Mouse (Mus musculus) adrenal gland, adult 2 months (tissue): Measurements from ENCODE around the gene Arl4a. TPM values are rescaled to one million over a fixed set of nuclear protein-coding genes. Genes with fewer than 3 reads are reported as not detected.

Experiments
- DNase-seq: peaks from one replicate; pipeline ENCODE4 v3.0.0; 2021
- polyA plus RNA-seq: library from polyadenylated mRNA; depleted of rRNA; stranded (reverse); fragments of >200 nt; gene quantifications from 2 replicates; pipeline ENCODE4 v1.2.3, GENCODE M21; 2012; rRNA removed
- total RNA-seq, 2 experiments: library from RNA; stranded (reverse); gene quantifications; 2 replicates each; pipeline ENCODE4 v1.2.3; 2021

Gene Arl4a
- total and polyA plus RNA-seq, 3 experiments: 9.9 to 99.1 (median 91.3) TPM

DNA sequence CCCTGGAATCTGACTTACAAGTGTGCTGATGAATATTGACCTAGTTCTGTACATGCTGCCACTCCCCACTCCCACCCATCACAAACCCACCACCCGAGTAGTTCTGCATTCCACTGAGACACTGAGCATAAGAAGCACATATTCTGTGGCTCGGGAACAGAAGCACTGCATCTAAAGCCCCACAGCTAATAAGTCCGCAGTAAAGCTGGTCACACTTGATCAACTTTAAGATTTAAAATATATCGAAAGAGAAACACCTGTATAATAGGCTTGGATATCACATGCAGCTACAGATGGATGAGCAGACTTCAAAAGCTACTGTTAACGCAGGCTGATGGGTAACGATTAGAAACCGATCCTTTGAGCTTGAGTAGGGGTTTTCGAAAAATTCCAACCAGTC is 78.7 kb downstream of the Arl4a start:
- DNase-seq: no peak

DNA sequence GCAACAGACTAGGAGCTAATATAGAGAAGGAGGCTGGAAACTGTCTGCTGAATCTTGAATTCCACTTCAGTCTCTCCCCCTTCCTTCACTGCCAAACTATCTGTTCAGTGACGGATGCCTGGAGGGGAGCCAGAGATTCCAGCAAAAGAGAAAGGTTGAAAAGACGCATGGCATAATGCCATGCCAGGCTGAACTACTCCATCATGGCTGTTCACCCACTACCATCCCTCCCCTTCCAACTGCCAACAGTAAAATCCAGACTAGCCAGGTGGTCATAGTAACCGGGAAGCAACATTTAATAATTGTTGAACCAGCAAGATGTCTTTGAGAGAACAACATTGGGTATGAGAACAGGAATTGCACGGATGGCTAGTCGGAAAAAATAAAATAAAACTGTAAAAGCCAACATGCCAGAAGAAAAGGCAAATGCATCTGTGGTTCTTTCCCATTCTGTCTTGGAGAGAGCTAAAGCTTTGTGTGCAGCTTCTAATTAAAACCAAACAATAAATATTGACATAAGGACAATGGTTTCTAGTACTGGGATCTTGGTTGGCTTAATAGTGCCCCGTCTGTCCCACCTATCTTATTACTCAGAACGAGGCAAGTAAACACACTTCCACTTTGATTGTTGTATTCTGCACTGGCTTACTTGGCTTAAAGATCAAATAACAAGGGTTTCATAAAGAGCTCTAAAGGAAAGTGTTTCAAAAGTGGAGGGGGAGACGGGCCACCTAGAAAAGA is 79.7 kb downstream of the Arl4a start:
- DNase-seq: peak; percentile 53

DNA sequence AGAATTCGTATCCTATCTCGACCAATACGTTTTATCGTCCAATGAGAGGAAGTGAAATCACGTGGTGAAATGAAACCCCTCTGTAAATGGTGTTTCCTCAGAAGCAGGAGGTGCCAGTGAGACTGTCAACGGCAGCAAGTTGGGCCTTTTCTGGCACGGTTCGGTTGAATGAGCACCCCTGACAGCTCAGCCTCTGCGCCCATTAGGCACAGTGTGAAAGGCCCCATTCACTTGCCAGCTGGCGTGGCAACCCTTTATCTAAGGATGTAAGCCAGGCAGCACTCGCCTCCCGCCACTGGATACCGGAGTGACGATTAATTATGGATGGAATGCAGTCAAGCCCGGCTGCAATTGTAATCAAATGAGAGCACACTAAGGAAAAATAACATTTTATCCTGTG is 81.4 kb downstream of the Arl4a start:
- peak; percentile 33 for DNase-seq

Other genes starting within 250 kb of the Arl4a start
- gene Scin, start 96.2 kb upstream of the Arl4a start, total RNA-seq: 1 to 10 TPM; 1.0 to 1.6 TPM
- 0.49 and 0.59 TPM in 2 replicates for gene Scin, start 96.2 kb upstream of the Arl4a start, polyA plus RNA-seq
- gene Lsmem1, start 161.5 kb upstream of the Arl4a start, total RNA-seq: under 1 TPM in 1 of 2 experiments, not detected in 1; 0.12 TPM
- gene Lsmem1, start 161.5 kb upstream of the Arl4a start, polyA plus RNA-seq: not detected in 2 replicates
- 100 to 1,000 TPM; 149 to 180 TPM for gene Ifrd1, start 210.5 kb upstream of the Arl4a start, total RNA-seq
- gene Ifrd1, start 210.5 kb upstream of the Arl4a start, polyA plus RNA-seq: 40.2 and 58.2 TPM in 2 replicates